Mouse (Mus musculus) cerebellum, adult 2 months (tissue): Measurements from ENCODE around the gene Sult2b1. TPM values are rescaled to one million over a fixed set of nuclear protein-coding genes. Genes with fewer than 3 reads are reported as not detected.
A peak's percentile ranks its signal among the peaks of the same experiment; 100 is the strongest.

ENCODE experiments used
- DNase-seq, 2 experiments: peaks; one replicate each; pipeline ENCODE4 v3.0.0; 2021
- H3K27ac ChIP-seq: fragments of 200-500 bp; 2 replicates; pipeline ENCODE4 v1.5.1; 2012; ENCODE audit warnings: low read length, control low read depth, inconsistent platforms; ENCODE audit not compliant: insufficient read depth
- H3K27me3 ChIP-seq: fragments of 200-500 bp; 2 replicates; pipeline ENCODE4 v1.6.1; 2012; ENCODE audit warnings: inconsistent platforms, mild to moderate bottlenecking, low read length, moderate library complexity; ENCODE audit not compliant: control insufficient read depth, insufficient read depth
- H3K4me1 ChIP-seq: fragments of 200-500 bp; 2 replicates; pipeline ENCODE4 v1.6.1; 2011; ENCODE audit warnings: low read length; ENCODE audit not compliant: control insufficient read depth, insufficient read depth
- H3K4me3 ChIP-seq: fragments of 200-500 bp; replicated peaks from 2 replicates; pipeline ENCODE3; 2011; ENCODE audit warnings: mild to moderate bottlenecking, low read depth, low read length, control low read depth; ENCODE audit not compliant: insufficient read depth
- CTCF ChIP-seq: fragments of 200-500 bp; IDR thresholded peaks from 2 replicates; pipeline ENCODE4 v1.5.1; 2011; ENCODE audit warnings: low read depth, mild to moderate bottlenecking, control low read depth, low read length, moderate library complexity, borderline replicate concordance; ENCODE audit not compliant: insufficient read depth
- POLR2A ChIP-seq: fragments of 200-500 bp; IDR thresholded peaks from 2 replicates; pipeline ENCODE4 v1.6.1; 2011; ENCODE audit warnings: low read length, control low read depth, borderline replicate concordance; ENCODE audit not compliant: insufficient read depth
- WGBS: fragments of 180-500 bp; shearing (Covaris S2); methylation state at CpG from one replicate; pipeline ENCODE4 v1.1.7; 2018; 5-methylcytosine and 5-hydroxymethylcytosine counted together
- polyA plus RNA-seq: library from polyadenylated mRNA; depleted of rRNA; stranded (reverse); fragments of >200 nt; gene quantifications from 2 replicates; pipeline ENCODE4 v1.2.3, GENCODE M21; 2012

Sult2b1 gene
- polyA plus RNA-seq, 1 experiment, result 10.6 TPM

GRCm38 (mm10) chr7:45710477-45711191 is 73.8 kb downstream of the Sult2b1 start:
- no peaks in the 10 kb centered on the region for H3K27me3 ChIP-seq
- DNase-seq, result peak in 1 of 2 experiments; percentile 31
- H3K4me3 ChIP-seq, result no peak overlapping the region
- WGBS, result 85% methylated on average over 20 of the region's 20 CpGs
- H3K27ac ChIP-seq, result no peak overlapping the region
- TF ChIP-seq POLR2A, result no peak
- no peak for TF ChIP-seq CTCF
- peaks cover 32% of the 10 kb centered on the region for H3K4me1 ChIP-seq

DNA sequence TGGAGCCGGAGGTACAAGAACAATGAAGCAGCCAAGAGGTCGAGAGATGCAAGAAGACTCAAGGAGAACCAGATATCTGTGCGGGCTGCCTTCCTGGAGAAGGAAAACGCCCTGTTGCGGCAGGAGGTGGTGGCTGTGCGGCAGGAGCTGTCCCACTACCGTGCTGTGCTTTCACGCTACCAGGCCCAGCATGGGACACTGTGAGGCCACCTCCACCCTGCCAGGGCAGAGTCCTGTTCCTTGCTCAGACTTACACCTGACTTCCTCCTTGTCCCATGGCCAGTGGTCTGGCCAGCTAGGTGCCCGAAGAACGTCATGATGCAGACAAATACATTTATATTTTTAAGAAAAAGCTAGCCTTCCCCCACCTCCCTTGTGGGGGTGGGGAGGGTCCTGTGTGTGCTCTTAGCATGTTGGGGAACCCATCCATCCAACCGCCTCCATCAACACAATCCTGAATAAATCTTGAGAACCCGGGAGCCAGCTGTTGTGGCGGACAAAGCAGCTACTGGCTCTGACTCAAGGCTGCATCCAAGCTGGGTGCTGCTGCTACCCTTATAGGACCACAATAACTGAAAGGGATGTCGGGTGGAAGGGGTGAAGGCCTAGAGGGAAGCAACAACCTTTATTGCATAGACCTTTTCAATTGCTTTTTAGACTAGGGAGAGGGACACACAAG is 74.7 kb downstream of the Sult2b1 start:
- H3K27ac ChIP-seq, result no peak overlapping the region
- no peaks in the 10 kb centered on the region for H3K27me3 ChIP-seq
- TF ChIP-seq CTCF (no peak), POLR2A (no peak)
- peak in 1 of 2 experiments; percentile 34 for DNase-seq
- H3K4me1 ChIP-seq, result peaks cover 32% of the 10 kb centered on the region
- 34% methylated on average over 14 of the region's 14 CpGs for whole genome bisulfite sequencing
- no peak overlapping the region for H3K4me3 ChIP-seq

- H3K4me1 ChIP-seq, result peaks cover 32% of the 10 kb centered on the region
- H3K27me3 ChIP-seq, result no peaks in the 10 kb centered on the region
- peak overlapping the region; percentile 64; the same call in 1 of the 2 replicates for H3K27ac ChIP-seq
- peak; percentile 27 to 31 for DNase-seq
- TF ChIP-seq CTCF, result no peak
- no peak for TF ChIP-seq POLR2A
- no peak overlapping the region for H3K4me3 ChIP-seq
- WGBS, result 23% methylated on average over 6 of the region's 6 CpGs
These were observed 75.4 kb downstream of the Sult2b1 start for GRCm38 (mm10) chr7:45709036-45709435.

DNA sequence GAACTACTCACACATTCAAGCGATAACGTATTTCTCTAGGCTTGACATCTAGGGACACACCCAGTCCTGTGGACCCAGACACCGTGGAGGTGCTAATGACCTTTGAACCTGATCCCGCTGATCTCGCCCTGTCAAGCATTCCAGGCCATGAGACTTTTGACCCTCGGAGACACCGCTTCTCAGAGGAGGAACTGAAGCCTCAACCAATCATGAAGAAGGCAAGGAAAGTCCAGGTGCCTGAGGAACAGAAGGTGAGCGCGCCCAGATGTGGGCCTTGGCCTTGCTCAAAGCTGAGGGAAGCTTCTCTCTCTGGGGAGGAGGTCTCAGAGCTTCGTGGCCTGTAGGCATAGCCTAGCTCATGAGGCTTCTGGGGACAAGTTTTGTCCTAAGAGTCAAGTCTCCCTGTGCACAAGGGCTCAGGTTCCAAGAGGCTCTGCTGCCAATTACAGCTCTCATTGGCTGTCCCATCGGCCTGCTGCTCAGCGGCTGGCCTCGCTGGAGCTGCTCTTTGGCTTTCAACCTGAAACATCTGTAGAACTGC is 76.2 kb downstream of the Sult2b1 start:
- peak overlapping the region; percentile 46 for H3K4me3 ChIP-seq
- peak overlapping the region; percentile 64 for H3K27ac ChIP-seq
- no peak for TF ChIP-seq POLR2A
- TF ChIP-seq CTCF, result no peak
- no peaks in the 10 kb centered on the region for H3K27me3 ChIP-seq
- WGBS, result 37% methylated on average over 13 of the region's 13 CpGs
- H3K4me1 ChIP-seq, result peaks cover 32% of the 10 kb centered on the region
- DNase-seq, result peak; percentile 48 to 51

- WGBS, result under 1% methylated on average over 27 of the region's 27 CpGs
- Histone ChIP-seq H3K4me3 (peak overlapping the region; percentile 96), H3K27me3 (no peaks in the 10 kb centered on the region), H3K4me1 (peaks cover 38% of the 10 kb centered on the region), H3K27ac (peak overlapping the region; percentile 93)
- DNase-seq, result peak; percentile 95 to 96
- TF ChIP-seq POLR2A (peak; percentile 73; the same call in 1 of the 2 replicates), CTCF (no peak)
These were observed 77.0 kb downstream of the Sult2b1 start for GRCm38 (mm10) chr7:45707375-45707967.

- H3K4me1 ChIP-seq, result peaks cover 33% of the 10 kb centered on the region
- H3K27ac ChIP-seq, result peak overlapping the region; percentile 93
- peak; percentile 81 to 85 for DNase-seq
- TF ChIP-seq POLR2A, result no peak
- TF ChIP-seq CTCF, result no peak
- H3K27me3 ChIP-seq, result no peaks in the 10 kb centered on the region
- H3K4me3 ChIP-seq, result peak overlapping the region; percentile 96
- WGBS, result 2% methylated on average over 45 of the region's 45 CpGs
These were observed 77.7 kb downstream of the Sult2b1 start for GRCm38 (mm10) chr7:45706721-45707241.

- peaks cover 31% of the 10 kb centered on the region for H3K4me1 ChIP-seq
- under 1% methylated on average over 7 of the region's 7 CpGs for WGBS
- TF ChIP-seq POLR2A, result peak; percentile 47; the same call in 1 of the 2 replicates
- TF ChIP-seq CTCF, result no peak
- H3K4me3 ChIP-seq, result peak overlapping the region; percentile 96
- DNase-seq, result peak; percentile 70 to 76
- no peaks in the 10 kb centered on the region for H3K27me3 ChIP-seq
- H3K27ac ChIP-seq, result peak overlapping the region; percentile 96
These were observed 78.6 kb downstream of the Sult2b1 start for GRCm38 (mm10) chr7:45705873-45706281.
